Mouse (Mus musculus) midbrain, postnatal 0 days (tissue): ENCODE data around the gene Oas1g. TPM values are rescaled to one million over a fixed set of nuclear protein-coding genes. Genes with fewer than 3 reads are reported as not detected.
"Not testable (repeated sequence)": the region's sequence is repeated elsewhere in the genome, so short reads cannot be mapped to it uniquely, and the experiment has no call there.

ENCODE experiments used
- ATAC-seq: fragments of 200-750 bp; cut with Nextera tagmentation; 2 replicates; pipeline ENCODE4 v1.8.0; 2017; ENCODE audit warnings: moderate number of reproducible peaks, mild to moderate bottlenecking, moderate TSS enrichment, moderate library complexity; ENCODE audit not compliant: low FRiP score
- DNase-seq: peaks from one replicate; pipeline ENCODE4 v3.0.0-alpha.2; 2015; ENCODE audit warnings: low spot score
- H3K27ac ChIP-seq: fragments of 300-500 bp; sonication (generic); 2 replicates; pipeline ENCODE4 v1.5.1; 2014; ENCODE audit warnings: low read depth, mild to moderate bottlenecking, low read length, mixed read lengths
- H3K27me3 ChIP-seq: fragments of 300-500 bp; sonication (generic); 2 replicates; pipeline ENCODE4 v1.6.1; 2014; ENCODE audit warnings: low read length, control low read depth, mixed read lengths; ENCODE audit not compliant: insufficient read depth
- H3K36me3 ChIP-seq: fragments of 300-500 bp; sonication (generic); 2 replicates; pipeline ENCODE4 v1.6.1; 2014; ENCODE audit warnings: low read length, control low read depth, mixed read lengths; ENCODE audit not compliant: insufficient read depth
- H3K4me1 ChIP-seq: fragments of 300-500 bp; sonication (generic); 2 replicates; pipeline ENCODE4 v1.6.1; 2014; ENCODE audit warnings: mild to moderate bottlenecking, control low read depth, antibody characterized with exemption, low read length, mixed read lengths; ENCODE audit not compliant: insufficient read depth
- H3K4me2 ChIP-seq: fragments of 300-500 bp; sonication (generic); 2 replicates; pipeline ENCODE4 v1.6.1; 2014; ENCODE audit warnings: low read depth, mild to moderate bottlenecking, low read length, mixed read lengths; ENCODE audit not compliant: poor library complexity, severe bottlenecking
- H3K4me3 ChIP-seq: fragments of 300-500 bp; sonication (generic); 2 replicates; pipeline ENCODE4 v1.5.1; 2014; ENCODE audit warnings: low read depth, mild to moderate bottlenecking, low read length, moderate library complexity
- H3K9ac ChIP-seq: fragments of 300-500 bp; sonication (generic); replicated peaks from 2 replicates; pipeline ENCODE4 v1.6.1; 2014; ENCODE audit warnings: mild to moderate bottlenecking, low read length, moderate library complexity, mixed read lengths; ENCODE audit not compliant: poor library complexity, severe bottlenecking
- H3K9me3 ChIP-seq: fragments of 300-500 bp; sonication (generic); 2 replicates; pipeline ENCODE4 v1.6.1; 2016; ENCODE audit warnings: low read length, control low read depth
- CTCF ChIP-seq: IDR thresholded peaks from 2 replicates; pipeline ENCODE4 v1.5.1; 2016; ENCODE audit warnings: antibody characterized with exemption, mild to moderate bottlenecking
- WGBS: fragments of 180-500 bp; shearing (Covaris S2); extraction: QIAGEN DNeasy Blood & Tissue Kit; methylation state at CpG from one replicate; pipeline ENCODE4 v1.1.7; 2014; 5-methylcytosine and 5-hydroxymethylcytosine counted together
- polyA plus RNA-seq: library from polyadenylated mRNA; unstranded; fragments of >200 nt; fragmentation: Nextera tagmentation; extraction: Ambion mirVana; gene quantifications from 2 replicates; pipeline ENCODE4 v1.2.1, GENCODE M21; 2015
- total RNA-seq: library from RNA; depleted of rRNA; stranded (reverse); fragments of >200 nt; gene quantifications from 2 replicates; pipeline ENCODE4 v1.2.3, GENCODE M21; 2014

The Oas1g gene
- total and polyA plus RNA-seq, 2 experiments from 2014 or later: 0.26 to 1.2 TPM

DNA sequence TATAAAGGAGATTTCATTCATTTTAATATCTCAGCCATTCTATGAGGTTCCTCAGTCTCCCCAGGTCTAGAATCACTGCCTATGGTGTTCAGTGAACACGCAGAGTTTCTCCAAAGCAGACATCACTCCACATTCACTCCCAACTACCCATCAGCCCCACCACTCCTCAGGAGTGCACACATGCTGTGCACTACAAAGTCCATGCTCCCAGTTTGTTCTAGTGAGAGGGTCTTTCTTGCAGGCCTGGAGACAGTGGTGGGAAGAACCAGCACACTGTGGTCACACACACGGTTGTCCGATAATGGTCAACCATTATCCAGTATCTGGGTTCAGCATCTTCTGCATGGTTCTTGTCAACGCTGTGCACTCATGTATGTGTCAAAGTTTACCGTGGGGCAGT lies 14.6 kb upstream of the Oas1g start:
- no peak for ATAC-seq

GRCm38 (mm10) chr5:120900666-120901065 lies 13.3 kb upstream of the Oas1g start:
- Histone ChIP-seq H3K4me1 (no peaks in the 10 kb centered on the region), H3K27me3 (no peaks in the 10 kb centered on the region), H3K9me3 (no peaks in the 10 kb centered on the region), H3K9ac (no peak overlapping the region), H3K4me3 (no peak overlapping the region), H3K36me3 (no peaks in the 10 kb centered on the region), H3K4me2 (no peak overlapping the region), H3K27ac (no peak overlapping the region)
- DNase-seq (no peak), ATAC-seq (no peak)
- no peak for TF ChIP-seq CTCF
- WGBS: 60% methylated on average over 1 of the region's 1 CpGs

More for the DNA sequence above, 14.6 kb upstream of the Oas1g start:
- Histone ChIP-seq H3K4me3 (no peak overlapping the region), H3K9ac (no peak overlapping the region), H3K4me1 (no peaks in the 10 kb centered on the region), H3K36me3 (no peaks in the 10 kb centered on the region), H3K4me2 (no peak overlapping the region), H3K9me3 (no peaks in the 10 kb centered on the region), H3K27ac (no peak overlapping the region), H3K27me3 (no peaks in the 10 kb centered on the region)
- DNase-seq: no peak
- no peak for TF ChIP-seq CTCF
- 96% methylated on average over 5 of the region's 5 CpGs for WGBS

GRCm38 (mm10) chr5:120898726-120899125 lies 11.3 kb upstream of the Oas1g start:
- no peaks in the 10 kb centered on the region for H3K36me3 ChIP-seq
- H3K4me2 ChIP-seq: no peak overlapping the region
- no peaks in the 10 kb centered on the region for H3K4me1 ChIP-seq
- ATAC-seq (no peak), DNase-seq (no peak)
- H3K9me3 ChIP-seq: no peaks in the 10 kb centered on the region
- H3K4me3 ChIP-seq: no peak overlapping the region
- no peak overlapping the region for H3K27ac ChIP-seq
- TF ChIP-seq CTCF: no peak
- no peaks in the 10 kb centered on the region for H3K27me3 ChIP-seq
- H3K9ac ChIP-seq: no peak overlapping the region

GRCm38 (mm10) chr5:120898307-120898706 lies 10.9 kb upstream of the Oas1g start:
- Histone ChIP-seq H3K27ac (no peak overlapping the region), H3K9me3 (no peaks in the 10 kb centered on the region), H3K4me1 (no peaks in the 10 kb centered on the region), H3K9ac (no peak overlapping the region), H3K4me3 (no peak overlapping the region), H3K27me3 (no peaks in the 10 kb centered on the region), H3K36me3 (no peaks in the 10 kb centered on the region), H3K4me2 (no peak overlapping the region)
- DNase-seq (no peak), ATAC-seq (no peak)
- WGBS: 79% methylated on average over 6 of the region's 6 CpGs
- no peak for TF ChIP-seq CTCF

- no peak overlapping the region for H3K4me2 ChIP-seq
- H3K4me1 ChIP-seq: no peaks in the 10 kb centered on the region
- no peak overlapping the region for H3K4me3 ChIP-seq
- no peaks in the 10 kb centered on the region for H3K36me3 ChIP-seq
- no peak overlapping the region for H3K9ac ChIP-seq
- DNase-seq (no peak), ATAC-seq (no peak)
- H3K27ac ChIP-seq: no peak overlapping the region
- no peaks in the 10 kb centered on the region for H3K9me3 ChIP-seq
- TF ChIP-seq CTCF: no peak
- WGBS: 74% methylated on average over 11 of the region's 11 CpGs
- H3K27me3 ChIP-seq: no peaks in the 10 kb centered on the region
These were observed 8.0 kb upstream of the Oas1g start for GRCm38 (mm10) chr5:120895231-120895900.

GRCm38 (mm10) chr5:120894692-120895091 lies 7.3 kb upstream of the Oas1g start:
- not testable (repeated sequence) for H3K4me1 ChIP-seq, H3K9ac ChIP-seq, H3K4me3 ChIP-seq, H3K27me3 ChIP-seq, ATAC-seq, DNase-seq, H3K27ac ChIP-seq, H3K36me3 ChIP-seq, H3K9me3 ChIP-seq, H3K4me2 ChIP-seq
- WGBS: 77% methylated on average over 2 of the region's 2 CpGs

GRCm38 (mm10) chr5:120893866-120894265 lies 6.5 kb upstream of the Oas1g start:
- not testable (repeated sequence) for H3K4me3 ChIP-seq, H3K4me1 ChIP-seq, H3K36me3 ChIP-seq, H3K27me3 ChIP-seq, H3K9ac ChIP-seq, H3K27ac ChIP-seq, ATAC-seq, DNase-seq, H3K9me3 ChIP-seq, H3K4me2 ChIP-seq
- 90% methylated on average over 4 of the region's 4 CpGs for WGBS
